Mouse (Mus musculus) embryonic facial prominence, embryonic 10.5 days (tissue): ENCODE data around the gene Tbc1d7. TPM values are rescaled to one million over a fixed set of nuclear protein-coding genes. Genes with fewer than 3 reads are reported as not detected.
A peak's percentile ranks its signal among the peaks of the same experiment; 100 is the strongest.

ENCODE experiments used
- DNase-seq: peaks from one replicate; pipeline ENCODE4 v3.0.0-alpha.2; 2017; ENCODE audit warnings: low spot score
- H3K27ac ChIP-seq: fragments of 300-500 bp; sonication (generic); replicated peaks from 2 replicates; pipeline ENCODE4 v1.5.1; 2016; ENCODE audit warnings: mild to moderate bottlenecking
- H3K27me3 ChIP-seq: fragments of 300-500 bp; sonication (generic); replicated peaks from 2 replicates; pipeline ENCODE4 v1.6.1; 2016; ENCODE audit warnings: low read depth, mild to moderate bottlenecking; ENCODE audit not compliant: poor library complexity, severe bottlenecking
- H3K36me3 ChIP-seq: fragments of 300-500 bp; sonication (generic); replicated peaks from 2 replicates; pipeline ENCODE4 v1.6.1; 2016; ENCODE audit warnings: mild to moderate bottlenecking, moderate library complexity
- H3K4me1 ChIP-seq: fragments of 300-500 bp; sonication (generic); 2 replicates; pipeline ENCODE4 v1.6.1; 2016
- H3K4me3 ChIP-seq: fragments of 300-500 bp; sonication (generic); 2 replicates; pipeline ENCODE4 v1.5.1; 2016; ENCODE audit warnings: mild to moderate bottlenecking, moderate library complexity
- H3K9me3 ChIP-seq: fragments of 300-500 bp; sonication (generic); 2 replicates; pipeline ENCODE4 v1.6.1; 2016; ENCODE audit warnings: mild to moderate bottlenecking
- WGBS: fragments of 180-500 bp; shearing (Covaris S2); methylation state at CpG from one replicate; pipeline ENCODE4 v1.1.7; 2016; 5-methylcytosine and 5-hydroxymethylcytosine counted together
- polyA plus RNA-seq: library from polyadenylated mRNA; unstranded; fragments of >200 nt; fragmentation: Nextera tagmentation; extraction: Ambion mirVana; gene quantifications from 2 replicates; pipeline ENCODE4 v1.2.1, GENCODE M21; 2016

The Tbc1d7 gene
- polyA plus RNA-seq: 62.9 and 64.8 TPM in 2 replicates

DNA sequence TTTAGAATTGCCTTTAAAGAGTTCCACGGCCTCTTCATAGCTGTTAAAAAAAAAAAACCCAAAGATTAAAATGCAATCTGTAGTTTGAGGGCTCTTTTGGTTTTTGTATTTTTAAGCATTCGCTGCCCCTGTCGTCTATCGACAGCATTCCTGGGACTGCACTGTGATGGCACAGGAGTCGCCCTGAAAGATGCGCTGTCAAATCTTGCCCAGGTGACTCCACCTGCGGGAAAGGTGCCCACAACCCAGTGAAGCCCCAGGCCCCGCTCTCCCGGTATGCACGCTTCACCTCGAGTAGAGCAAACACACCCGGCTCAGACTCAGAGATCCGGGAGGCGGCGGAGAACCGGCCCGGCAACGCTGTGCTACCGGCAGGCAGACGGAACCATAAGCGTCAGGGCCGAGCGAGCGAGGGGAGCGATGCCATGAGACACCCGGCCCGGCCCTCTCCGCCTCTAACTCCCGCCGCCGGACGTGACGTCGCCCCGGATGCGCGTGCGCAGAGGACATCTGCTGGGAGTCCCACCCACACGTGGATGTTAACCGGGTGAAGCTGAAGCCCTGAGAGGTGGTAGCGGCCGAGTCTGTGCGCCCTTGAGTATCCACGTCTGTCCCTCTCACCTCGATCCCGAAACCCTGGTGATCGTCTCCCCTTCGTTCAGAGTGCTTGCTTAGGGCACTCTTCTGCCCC lies at the start of gene Tbc1d7:
Gene Tbc1d7 (minus strand): TSS at position 482 of the 691 bp plus-strand sequence.
- Histone ChIP-seq H3K4me3 (peak within 1 kb of the TSS; percentile 69), H3K36me3 (peaks cover 11% of the 10 kb centered on the region), H3K27me3 (no peaks in the 10 kb centered on the region), H3K27ac (peak within 1 kb of the TSS; percentile 88), H3K9me3 (no peaks in the 10 kb centered on the region), H3K4me1 (peaks cover 12% of the 10 kb centered on the region)
- under 1% methylated on average over 48 of the region's 48 CpGs for WGBS
- peak; percentile 99 for DNase-seq

DNA sequence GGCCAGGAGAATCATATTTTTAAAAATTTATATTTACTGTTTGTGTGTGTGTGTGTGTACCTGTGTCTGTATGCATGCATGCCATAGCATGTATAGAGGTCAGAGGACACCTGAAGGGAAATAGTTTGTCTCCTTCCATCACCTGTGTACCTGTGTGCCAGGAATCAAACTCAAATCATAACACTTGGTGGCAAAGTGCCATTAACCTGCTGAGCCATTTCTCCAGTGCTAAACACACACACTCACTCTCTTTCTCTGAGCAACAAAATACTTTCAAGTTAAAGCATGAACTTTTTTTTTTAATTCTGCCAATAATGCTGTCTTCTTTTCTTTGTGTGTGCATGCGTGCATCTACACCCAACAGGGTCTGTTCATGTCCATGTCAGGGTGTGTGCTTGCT lies 49.3 kb upstream of the Tbc1d7 start:
- DNase-seq: no peak
- no peak overlapping the region for H3K4me3 ChIP-seq
- no peak overlapping the region for H3K27ac ChIP-seq
- peaks cover 20% of the 10 kb centered on the region for H3K4me1 ChIP-seq
- no peaks in the 10 kb centered on the region for H3K27me3 ChIP-seq
- no peaks in the 10 kb centered on the region for H3K36me3 ChIP-seq
- WGBS: 90% methylated on average over 1 of the region's 1 CpGs
- H3K9me3 ChIP-seq: no peaks in the 10 kb centered on the region

GRCm38 (mm10) chr13:43218764-43219163 lies 47.5 kb upstream of the Tbc1d7 start:
- H3K4me3 ChIP-seq: no peak overlapping the region
- DNase-seq: no peak
- H3K27me3 ChIP-seq: peaks cover 7% of the 10 kb centered on the region; the same call in 1 of the 2 replicates
- 63% methylated on average over 4 of the region's 4 CpGs for WGBS
- H3K9me3 ChIP-seq: no peaks in the 10 kb centered on the region
- H3K27ac ChIP-seq: no peak overlapping the region
- peaks cover 32% of the 10 kb centered on the region for H3K4me1 ChIP-seq
- no peaks in the 10 kb centered on the region for H3K36me3 ChIP-seq

DNA sequence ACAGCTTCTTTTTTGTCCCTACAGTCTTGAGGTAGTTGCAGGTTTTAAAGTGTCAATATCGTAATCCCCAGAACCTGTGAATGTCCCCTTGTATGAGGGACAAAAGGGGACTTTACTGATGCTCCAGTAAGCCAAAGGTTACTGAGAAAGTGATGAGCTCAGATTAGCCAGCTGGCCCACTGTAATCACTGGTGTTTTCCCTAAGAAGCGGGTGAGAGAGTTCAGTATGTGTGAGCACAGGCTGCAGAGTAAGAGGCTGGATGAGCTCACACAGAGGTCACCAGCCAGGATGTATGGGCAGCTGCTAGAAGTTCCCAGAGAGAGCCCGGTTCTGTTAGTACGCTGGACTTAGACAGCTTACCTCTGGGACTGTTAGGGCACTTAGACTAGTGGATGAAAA lies 47.0 kb upstream of the Tbc1d7 start:
- no peak overlapping the region for H3K4me3 ChIP-seq
- whole genome bisulfite sequencing: 69% methylated on average over 4 of the region's 4 CpGs
- H3K4me1 ChIP-seq: peaks cover 32% of the 10 kb centered on the region
- no peak for DNase-seq
- H3K36me3 ChIP-seq: no peaks in the 10 kb centered on the region
- H3K27ac ChIP-seq: no peak overlapping the region
- H3K9me3 ChIP-seq: no peaks in the 10 kb centered on the region
- H3K27me3 ChIP-seq: peaks cover 7% of the 10 kb centered on the region; the same call in 1 of the 2 replicates

GRCm38 (mm10) chr13:43217686-43218085 lies 46.4 kb upstream of the Tbc1d7 start:
- 74% methylated on average over 4 of the region's 4 CpGs for WGBS

DNA sequence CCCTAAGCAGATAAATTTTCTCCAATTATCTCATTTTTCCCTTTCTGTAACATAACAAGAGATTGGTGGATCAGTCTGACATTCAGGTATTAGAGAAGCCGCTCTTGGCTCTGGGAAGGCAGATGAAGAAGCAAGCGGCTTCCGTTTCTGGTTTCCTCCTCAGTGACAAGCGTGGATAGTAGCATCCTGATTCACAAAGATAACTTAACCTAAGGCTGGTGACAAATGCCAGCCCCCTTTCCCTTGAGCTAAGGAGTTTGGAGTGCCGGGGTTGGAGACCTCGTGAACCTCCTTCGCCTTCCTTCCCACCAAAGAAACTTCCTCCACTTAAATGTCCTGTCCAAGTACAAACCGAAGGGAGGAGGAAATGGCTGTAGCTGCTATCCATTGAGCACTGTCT lies 45.8 kb upstream of the Tbc1d7 start:
- Histone ChIP-seq H3K4me1 (peaks cover 37% of the 10 kb centered on the region), H3K4me3 (no peak overlapping the region), H3K36me3 (no peaks in the 10 kb centered on the region), H3K27ac (no peak overlapping the region), H3K9me3 (no peaks in the 10 kb centered on the region), H3K27me3 (peaks cover 7% of the 10 kb centered on the region; the same call in 1 of the 2 replicates)
- DNase-seq: no peak
- 88% methylated on average over 8 of the region's 8 CpGs for WGBS

More at GRCm38 (mm10) chr13:43217686-43218085, 46.4 kb upstream of the Tbc1d7 start:
- Histone ChIP-seq H3K9me3 (no peaks in the 10 kb centered on the region), H3K27ac (no peak overlapping the region), H3K4me3 (no peak overlapping the region), H3K4me1 (peaks cover 32% of the 10 kb centered on the region), H3K27me3 (peaks cover 7% of the 10 kb centered on the region; the same call in 1 of the 2 replicates), H3K36me3 (no peaks in the 10 kb centered on the region)
- no peak for DNase-seq

GRCm38 (mm10) chr13:43215994-43216706 lies 44.8 kb upstream of the Tbc1d7 start:
- Histone ChIP-seq H3K4me3 (no peak overlapping the region), H3K4me1 (peaks cover 38% of the 10 kb centered on the region), H3K27me3 (peaks cover 12% of the 10 kb centered on the region), H3K36me3 (no peaks in the 10 kb centered on the region), H3K27ac (no peak overlapping the region), H3K9me3 (no peaks in the 10 kb centered on the region)
- 81% methylated on average over 9 of the region's 9 CpGs for WGBS
- DNase-seq: no peak

GRCm38 (mm10) chr13:43215144-43215993 lies 44.1 kb upstream of the Tbc1d7 start:
- peak overlapping the region; percentile 43 for H3K4me3 ChIP-seq
- no peak overlapping the region for H3K27ac ChIP-seq
- H3K36me3 ChIP-seq: no peaks in the 10 kb centered on the region
- H3K9me3 ChIP-seq: no peaks in the 10 kb centered on the region
- 17% methylated on average over 19 of the region's 19 CpGs for WGBS
- peak; percentile 60 for DNase-seq
- H3K27me3 ChIP-seq: peaks cover 14% of the 10 kb centered on the region
- H3K4me1 ChIP-seq: peaks cover 45% of the 10 kb centered on the region

- 67% methylated on average over 7 of the region's 7 CpGs for WGBS
- Histone ChIP-seq H3K36me3 (no peaks in the 10 kb centered on the region), H3K27me3 (peaks cover 20% of the 10 kb centered on the region), H3K4me3 (no peak overlapping the region), H3K9me3 (no peaks in the 10 kb centered on the region), H3K4me1 (peaks cover 54% of the 10 kb centered on the region), H3K27ac (peak overlapping the region; percentile 31; the same call in 1 of the 2 replicates)
- DNase-seq: no peak
These were observed 41.0 kb upstream of the Tbc1d7 start for GRCm38 (mm10) chr13:43212338-43212737.

DNA sequence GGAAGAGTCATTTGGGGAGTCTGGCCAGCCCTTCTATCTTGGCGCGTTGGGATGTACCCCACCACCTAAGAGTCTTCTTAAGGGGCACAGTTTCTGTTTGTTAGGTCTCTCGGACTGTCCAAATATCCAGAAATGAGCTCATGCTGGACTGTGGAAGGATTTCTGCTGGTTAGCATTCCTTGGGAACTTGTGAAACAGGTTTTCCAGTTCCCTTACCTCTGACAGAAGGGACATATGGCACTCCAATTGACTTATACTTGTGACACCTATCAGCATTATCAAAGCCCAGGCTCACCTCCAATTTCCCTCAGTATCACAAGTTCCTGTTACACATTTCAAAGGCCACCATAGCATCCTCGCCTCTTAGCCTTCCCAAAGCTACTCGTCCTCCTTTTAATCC lies 39.7 kb upstream of the Tbc1d7 start:
- DNase-seq: no peak
- H3K9me3 ChIP-seq: no peaks in the 10 kb centered on the region
- WGBS: 89% methylated on average over 5 of the region's 5 CpGs
- no peak overlapping the region for H3K27ac ChIP-seq
- peaks cover 48% of the 10 kb centered on the region for H3K4me1 ChIP-seq
- H3K27me3 ChIP-seq: peaks cover 20% of the 10 kb centered on the region
- no peak overlapping the region for H3K4me3 ChIP-seq
- no peaks in the 10 kb centered on the region for H3K36me3 ChIP-seq

DNA sequence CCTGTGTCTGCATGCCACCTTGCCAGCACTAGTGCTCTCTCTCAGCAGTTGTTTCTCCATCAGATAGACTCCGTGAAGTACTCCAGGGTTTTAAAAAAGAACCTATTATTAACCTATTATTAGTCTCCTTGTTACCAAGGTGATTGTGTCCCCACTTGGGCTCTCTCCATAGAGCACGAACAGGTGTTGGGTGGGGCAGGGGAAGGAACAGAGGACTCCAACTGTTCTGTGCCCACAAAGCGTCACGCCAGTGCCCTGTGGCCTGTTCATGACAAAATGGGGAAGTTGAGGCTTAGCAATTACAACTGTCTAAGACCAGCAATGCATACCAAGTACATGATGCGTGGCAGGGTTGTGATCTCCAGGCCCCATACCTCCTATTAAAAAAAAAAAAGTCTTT lies 38.3 kb upstream of the Tbc1d7 start:
- WGBS: 78% methylated on average over 5 of the region's 5 CpGs
- peaks cover 34% of the 10 kb centered on the region for H3K4me1 ChIP-seq
- no peak for DNase-seq
- no peaks in the 10 kb centered on the region for H3K9me3 ChIP-seq
- H3K4me3 ChIP-seq: no peak overlapping the region
- no peaks in the 10 kb centered on the region for H3K36me3 ChIP-seq
- no peak overlapping the region for H3K27ac ChIP-seq
- peaks cover 20% of the 10 kb centered on the region for H3K27me3 ChIP-seq

GRCm38 (mm10) chr13:43208914-43209439 lies 37.7 kb upstream of the Tbc1d7 start:
- no peak overlapping the region for H3K4me3 ChIP-seq
- DNase-seq: peak; percentile 45
- peaks cover 15% of the 10 kb centered on the region for H3K27me3 ChIP-seq
- H3K4me1 ChIP-seq: peaks cover 33% of the 10 kb centered on the region
- H3K27ac ChIP-seq: no peak overlapping the region
- 47% methylated on average over 16 of the region's 16 CpGs for WGBS
- no peaks in the 10 kb centered on the region for H3K36me3 ChIP-seq
- H3K9me3 ChIP-seq: no peaks in the 10 kb centered on the region
